Mouse (Mus musculus): ENCODE results near the gene Taf1b. TPM values are rescaled to one million over a fixed set of nuclear protein-coding genes. Genes with fewer than 3 reads are reported as not detected.

Taf1b gene
- total and polyA plus RNA-seq, 3 experiments, result 26.6 to 49.6 (median 34.5) TPM

DNA sequence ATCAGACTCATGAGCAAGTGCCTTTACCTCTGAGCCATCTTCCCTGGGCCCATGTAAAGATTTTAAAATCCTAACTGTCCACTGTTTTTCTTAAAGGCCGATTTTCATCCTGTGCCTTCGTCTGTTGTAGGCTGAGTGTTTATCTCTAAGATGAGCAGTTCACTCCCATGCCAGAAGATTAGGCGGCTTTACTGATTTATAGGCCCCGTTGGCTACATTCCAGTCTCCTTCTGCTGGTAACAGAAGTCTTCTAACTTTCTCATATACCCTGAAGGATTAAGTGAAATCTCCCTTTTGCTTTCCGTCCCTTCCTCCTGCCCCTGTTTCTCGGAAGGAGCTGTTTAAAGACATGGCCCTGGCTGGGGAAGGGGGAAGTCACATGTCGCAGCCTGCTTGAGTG is 76.7 kb downstream of the Taf1b start:
- Histone ChIP-seq H3K4me2 (ENCODE audit: insufficient read depth, low read depth, poor library complexity, severe bottlenecking) (no peak overlapping the region), H3K9me3 (replicated peaks; ENCODE audit: low read length) (no peaks in the 10 kb centered on the region), H3K9ac (ENCODE audit: insufficient read depth, low read depth) (no peak overlapping the region), H3K4me3 (replicated peaks in 1 of 3; ENCODE audit: low read depth in 2 of 3, low read length in 2 of 3, poor library complexity in 1 of 3) (no peak overlapping the region), H3K4me1 (ENCODE audit: control insufficient read depth in 1 of 2, insufficient read depth in 2 of 2) (peaks cover 0 to 11% of the 10 kb centered on the region in 2 experiments; a peak in 1 of 4 replicates), H3K27ac (ENCODE audit: insufficient read depth, low read depth) (no peak overlapping the region), H3K79me2 (replicated peaks; ENCODE audit: control insufficient read depth, extremely low read depth, insufficient read depth, poor library complexity, severe bottlenecking) (no peaks in the 10 kb centered on the region; the same call in 1 of the 2 replicates), H3K27me3 (replicated peaks) (peaks cover 18% of the 10 kb centered on the region), H3K36me3 (replicated peaks in 1 of 2; ENCODE audit: control insufficient read depth in 1 of 2, insufficient read depth in 1 of 2, low read length in 1 of 2) (peaks cover 15 to 21% of the 10 kb centered on the region in 2 experiments)
- in situ Hi-C loops (cut with MboI; ENCODE audit: low pct_ligation_motif_present, low pct_unique_long_range_greater_than_20kb, low sequenced_read_pairs) (no loop called here), dilution Hi-C loops (cut with MboI; ENCODE audit: extremely low pct_ligation_motif_present, extremely low pct_unique_long_range_greater_than_20kb, low sequenced_read_pairs) (no loop called here)
- DNase-seq (ENCODE audit: extremely low read depth), result no peak
- TF ChIP-seq ETS1 (conservative IDR thresholded peaks at IDR 0.05; ENCODE audit: low read depth, low read length) (no peak), USF2 (conservative IDR thresholded peaks at IDR 0.05; ENCODE audit: low read depth, low read length) (no peak), POLR2AphosphoS2 (IDR thresholded peaks at IDR 0.05; ENCODE audit: low read depth, low read length) (no peak), JUND (conservative IDR thresholded peaks at IDR 0.05; ENCODE audit: low read depth, low read length) (no peak), E2F4 (IDR thresholded peaks at IDR 0.05; ENCODE audit: insufficient replicate concordance, low read depth, low read length) (no peak), ZMIZ1 (IDR thresholded peaks at IDR 0.05; ENCODE audit: low read depth, low read length) (no peak), MYC (IDR thresholded peaks at IDR 0.05; ENCODE audit: low read depth, low read length) (no peak), KAT2A (IDR thresholded peaks at IDR 0.05; ENCODE audit: insufficient replicate concordance, low read length) (no peak), HCFC1 (IDR thresholded peaks at IDR 0.05; ENCODE audit: low read depth, low read length) (no peak), PAX5 (IDR thresholded peaks at IDR 0.05; ENCODE audit: low read length) (no peak), MXI1 (IDR thresholded peaks at IDR 0.05; ENCODE audit: low read depth, low read length) (no peak), RAD21 (IDR thresholded peaks at IDR 0.05; ENCODE audit: low read depth, low read length) (no peak), CHD1 (IDR thresholded peaks at IDR 0.05; ENCODE audit: low read depth, low read length) (no peak), NRF1 (IDR thresholded peaks at IDR 0.05; ENCODE audit: low read depth, low read length) (no peak), RCOR1 (conservative IDR thresholded peaks at IDR 0.05; ENCODE audit: low read depth, low read length) (no peak), MEF2A (IDR thresholded peaks at IDR 0.05; ENCODE audit: borderline replicate concordance, low read depth, low read length) (no peak)

DNA sequence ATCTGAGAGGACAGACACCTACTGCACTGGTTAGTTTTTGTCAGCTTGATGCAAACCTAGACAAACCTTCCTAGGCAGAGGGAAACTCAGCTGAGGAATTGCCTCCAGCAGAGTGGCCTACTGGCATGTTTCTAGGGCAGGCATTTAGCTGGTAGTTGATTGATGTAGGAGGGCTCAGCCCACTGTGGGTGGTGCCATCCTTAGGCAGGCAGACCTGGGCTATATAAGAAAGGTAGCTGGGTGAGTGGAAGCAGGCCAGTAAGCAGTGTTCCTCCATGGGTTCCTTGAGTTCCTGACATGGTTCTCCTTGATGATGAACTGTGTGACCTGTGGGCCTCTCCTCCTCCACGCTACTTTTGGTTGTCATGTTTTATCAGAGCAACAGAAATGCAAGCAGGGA is 82.3 kb downstream of the Taf1b start:
- dilution Hi-C loops (cut with MboI; ENCODE audit: extremely low pct_ligation_motif_present, extremely low pct_unique_long_range_greater_than_20kb, low sequenced_read_pairs) (no loop called here), in situ Hi-C loops (cut with MboI; ENCODE audit: low pct_ligation_motif_present, low pct_unique_long_range_greater_than_20kb, low sequenced_read_pairs) (no loop called here)
- Histone ChIP-seq H3K27ac (ENCODE audit: insufficient read depth, low read depth) (no peak overlapping the region), H3K79me2 (replicated peaks; ENCODE audit: control insufficient read depth, extremely low read depth, insufficient read depth, poor library complexity, severe bottlenecking) (no peaks in the 10 kb centered on the region), H3K9me3 (replicated peaks; ENCODE audit: low read length) (no peaks in the 10 kb centered on the region), H3K9ac (ENCODE audit: insufficient read depth, low read depth) (no peak overlapping the region), H3K4me3 (replicated peaks in 1 of 3; ENCODE audit: low read depth in 2 of 3, low read length in 2 of 3, poor library complexity in 1 of 3) (no peak overlapping the region), H3K36me3 (replicated peaks in 1 of 2; ENCODE audit: control insufficient read depth in 1 of 2, insufficient read depth in 1 of 2, low read length in 1 of 2) (peaks cover 41 to 51% of the 10 kb centered on the region in 2 experiments), H3K27me3 (replicated peaks) (no peaks in the 10 kb centered on the region), H3K4me1 (ENCODE audit: control insufficient read depth in 1 of 2, insufficient read depth in 2 of 2) (no peaks in the 10 kb centered on the region), H3K4me2 (ENCODE audit: insufficient read depth, low read depth, poor library complexity, severe bottlenecking) (no peak overlapping the region)
- DNase-seq (ENCODE audit: extremely low read depth), result no peak
- TF ChIP-seq MEF2A (IDR thresholded peaks at IDR 0.05; ENCODE audit: borderline replicate concordance, low read depth, low read length) (no peak), MAZ (IDR thresholded peaks at IDR 0.05; ENCODE audit: low read depth, low read length) (no peak), ZC3H11A (IDR thresholded peaks at IDR 0.05; ENCODE audit: low read depth, low read length) (no peak), SIN3A (IDR thresholded peaks at IDR 0.05; ENCODE audit: low read length) (no peak), ELF1 (IDR thresholded peaks at IDR 0.05; ENCODE audit: low read depth, low read length) (no peak), USF2 (conservative IDR thresholded peaks at IDR 0.05; ENCODE audit: low read depth, low read length) (no peak), NELFE (IDR thresholded peaks at IDR 0.05; ENCODE audit: low read depth, low read length) (no peak), CHD1 (IDR thresholded peaks at IDR 0.05; ENCODE audit: low read depth, low read length) (no peak), E2F4 (IDR thresholded peaks at IDR 0.05; ENCODE audit: insufficient replicate concordance, low read depth, low read length) (no peak), BHLHE40 (IDR thresholded peaks at IDR 0.05; ENCODE audit: low read depth, low read length) (no peak), POLR2A (IDR thresholded peaks at IDR 0.05; ENCODE audit: low read depth, low read length) (no peak), IRF4 (IDR thresholded peaks at IDR 0.05; ENCODE audit: low read depth, low read length) (no peak), MAFK (IDR thresholded peaks at IDR 0.05; ENCODE audit: insufficient replicate concordance, low read length) (no peak), SMC3 (IDR thresholded peaks at IDR 0.05; ENCODE audit: low read depth, low read length) (no peak), NRF1 (IDR thresholded peaks at IDR 0.05; ENCODE audit: low read depth, low read length) (no peak), ZKSCAN1 (IDR thresholded peaks at IDR 0.05; ENCODE audit: borderline replicate concordance, low read depth, low read length) (no peak)

All from CH12.LX (cell line).